Mouse (Mus musculus) cerebellum, postnatal 14 days (tissue): ENCODE measurements around the gene Tmem200c.

Source experiments
- DNase-seq, 2 experiments: peaks; one replicate each; pipeline ENCODE4 v3.0.0; 2021; ENCODE audit warnings: mixed read lengths in 2 of 2

The Tmem200c gene

GRCm38 (mm10) chr17:68826323-68826722 lies at the start of gene Tmem200c:
Tmem200c (plus strand) TSS chr17:68826623.
- DNase-seq: no peak

GRCm38 (mm10) chr17:68793741-68794140 lies 32.7 kb upstream of the Tmem200c start:
- DNase-seq: peak; percentile 29 to 37

DNA sequence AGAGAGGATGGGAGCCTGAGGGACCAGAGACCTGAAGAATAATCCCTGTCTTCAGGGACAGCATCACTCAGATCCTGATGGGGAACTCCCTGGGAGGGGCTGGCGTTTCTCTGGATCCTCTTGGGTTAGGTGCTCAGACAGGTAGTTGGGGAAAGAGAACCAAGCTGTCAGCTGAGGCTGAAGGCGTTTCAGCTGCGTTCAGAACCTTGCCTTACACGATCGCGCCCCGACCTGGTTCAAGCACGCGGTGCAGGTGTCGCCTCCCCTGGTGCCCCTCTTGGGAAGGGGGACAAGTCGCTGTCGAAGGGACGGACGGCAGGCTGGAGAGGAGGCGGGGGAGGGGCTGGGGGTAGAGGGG lies 10.2 kb downstream of the Tmem200c start:
- DNase-seq: peak; percentile 50 to 64

DNA sequence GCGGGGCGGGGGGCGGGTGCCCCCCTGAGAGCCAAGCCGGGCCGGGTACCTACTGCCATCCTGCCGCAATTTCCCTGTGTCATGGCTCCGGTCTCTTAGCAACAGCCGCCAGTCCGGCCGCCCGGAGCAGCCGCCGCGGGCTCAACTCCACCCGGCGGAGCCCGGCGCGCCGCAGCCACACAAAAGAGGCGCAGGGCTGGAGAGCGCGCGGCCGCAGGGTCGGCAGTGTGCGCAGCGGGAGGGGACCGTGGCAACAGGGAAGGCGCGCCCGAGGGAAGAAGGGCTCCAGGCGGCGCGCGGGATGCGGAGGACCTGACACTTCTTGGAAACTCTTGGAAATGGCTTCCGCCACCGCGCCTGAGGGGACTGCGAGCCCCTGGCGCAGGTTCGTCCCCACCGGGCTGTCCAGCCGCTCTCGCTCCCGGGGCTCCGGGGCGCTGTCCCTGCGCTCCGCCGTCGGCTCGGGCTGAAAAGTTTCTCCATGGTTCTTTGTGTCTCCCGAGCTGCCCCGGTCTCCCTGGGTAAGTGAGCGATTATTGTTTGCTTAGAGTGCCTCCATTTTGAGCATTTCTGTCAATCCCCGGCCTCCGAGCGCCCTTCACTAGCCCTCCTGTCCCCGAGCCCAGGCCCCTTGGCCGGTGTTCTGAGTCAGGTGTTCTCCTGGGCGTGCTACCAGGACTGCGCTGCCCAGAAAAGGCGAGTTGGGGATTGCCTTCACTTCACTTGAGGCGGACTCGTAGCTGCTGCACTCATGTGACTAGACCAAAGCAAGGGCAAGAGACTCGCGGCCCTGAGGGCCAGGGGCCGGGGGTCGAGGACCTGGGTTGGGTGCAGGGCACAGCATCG lies 10.8 kb downstream of the Tmem200c start:
- peak; percentile 75 to 79 for DNase-seq

DNA sequence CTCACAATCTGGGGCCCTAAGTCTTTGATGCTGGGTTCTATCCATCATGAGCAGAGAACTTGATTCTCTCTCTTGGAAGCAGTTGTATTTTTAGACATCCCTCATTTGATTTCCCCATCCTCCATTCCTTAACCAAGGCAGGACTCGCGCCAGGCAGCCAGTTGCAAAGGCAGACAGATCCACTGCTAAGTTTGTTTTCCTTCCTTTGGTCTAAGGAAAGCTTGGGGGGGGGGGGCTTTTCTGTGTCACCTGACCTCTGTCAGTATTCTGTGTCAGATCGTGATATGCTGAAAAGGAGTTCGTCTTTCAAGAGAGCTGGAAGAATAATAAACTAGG lies 11.4 kb downstream of the Tmem200c start:
- peak in 1 of 2 experiments; percentile 59 for DNase-seq

GRCm38 (mm10) chr17:68839888-68840571 lies 13.6 kb downstream of the Tmem200c start:
- DNase-seq: peak in 1 of 2 experiments; percentile 35

- peak; percentile 36 to 47 for DNase-seq
Observed at GRCm38 (mm10) chr17:68840572-68840939, 14.1 kb downstream of the Tmem200c start.

- peak; percentile 81 for DNase-seq
Observed at GRCm38 (mm10) chr17:68841097-68841891, 14.9 kb downstream of the Tmem200c start.

GRCm38 (mm10) chr17:68841892-68842252 lies 15.4 kb downstream of the Tmem200c start:
- no peak for DNase-seq

DNA sequence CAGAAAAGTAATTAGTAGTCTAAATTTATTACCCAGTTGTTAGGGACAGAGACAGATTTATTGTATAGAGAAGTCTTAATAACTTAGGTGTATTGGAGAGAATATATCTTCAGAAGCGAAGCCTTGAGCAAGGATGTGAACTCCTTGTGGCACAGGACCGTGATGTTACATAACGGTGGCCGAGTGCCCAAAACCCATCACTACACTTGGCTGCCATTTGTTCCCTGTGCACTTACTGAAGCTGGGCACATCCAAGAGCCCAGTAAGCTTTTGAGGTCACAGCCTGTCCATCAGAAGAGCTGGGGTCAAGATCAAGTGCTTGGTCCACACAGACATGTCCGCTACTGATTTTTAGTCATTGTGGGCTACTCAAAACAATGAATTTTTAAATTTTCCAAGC lies 19.5 kb downstream of the Tmem200c start:
- DNase-seq: peak; percentile 76 to 82

DNA sequence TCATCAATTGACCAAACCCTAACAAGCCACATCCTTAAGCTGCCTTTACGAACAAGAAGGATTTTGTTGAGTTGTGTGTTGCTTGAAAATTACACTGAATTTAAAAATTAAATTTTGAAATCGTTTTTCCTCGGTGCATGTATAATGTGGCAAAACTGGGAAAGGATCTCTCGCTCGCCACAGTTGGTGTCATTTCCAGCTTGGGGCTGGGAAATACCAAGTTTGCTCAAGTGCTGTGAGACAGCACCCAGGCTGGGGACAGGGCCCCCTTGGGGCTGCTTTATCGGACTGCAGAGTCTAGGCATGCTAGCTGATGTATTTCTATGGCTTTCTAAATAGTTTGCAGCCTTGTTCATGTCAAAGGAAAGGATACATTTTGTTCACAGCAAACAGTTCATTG lies 22.3 kb downstream of the Tmem200c start:
- no peak for DNase-seq

- DNase-seq: no peak
Observed at GRCm38 (mm10) chr17:68852171-68852966, 25.9 kb downstream of the Tmem200c start.

- DNase-seq: no peak
Observed at GRCm38 (mm10) chr17:68864175-68864574, 37.8 kb downstream of the Tmem200c start.

- peak; percentile 60 to 76 for DNase-seq
Observed at GRCm38 (mm10) chr17:68868439-68868838, 42.0 kb downstream of the Tmem200c start.

- DNase-seq: no peak
Observed at GRCm38 (mm10) chr17:68874021-68874420, 47.6 kb downstream of the Tmem200c start.

DNA sequence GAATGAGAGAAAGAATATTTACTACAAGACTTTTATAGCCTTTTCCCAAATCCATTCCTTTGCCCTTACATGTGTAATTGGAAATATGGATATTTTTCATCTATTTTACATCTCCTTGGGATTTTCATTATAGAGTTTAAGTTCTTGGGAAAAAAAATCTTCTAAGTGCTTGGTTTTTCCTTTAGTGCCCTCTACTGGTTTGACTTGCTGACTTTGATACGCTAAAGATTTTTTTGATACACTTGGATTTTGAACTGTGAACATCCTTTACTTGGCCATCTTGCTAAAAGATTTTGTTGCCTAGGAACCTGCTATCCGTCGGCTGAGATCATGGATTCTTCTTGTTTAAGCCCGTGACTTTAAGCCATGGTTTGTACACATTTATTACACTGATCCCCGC lies 48.8 kb downstream of the Tmem200c start:
- no peak for DNase-seq

- peak; percentile 48 to 59 for DNase-seq
Observed at GRCm38 (mm10) chr17:68875917-68876495, 49.6 kb downstream of the Tmem200c start.

DNA sequence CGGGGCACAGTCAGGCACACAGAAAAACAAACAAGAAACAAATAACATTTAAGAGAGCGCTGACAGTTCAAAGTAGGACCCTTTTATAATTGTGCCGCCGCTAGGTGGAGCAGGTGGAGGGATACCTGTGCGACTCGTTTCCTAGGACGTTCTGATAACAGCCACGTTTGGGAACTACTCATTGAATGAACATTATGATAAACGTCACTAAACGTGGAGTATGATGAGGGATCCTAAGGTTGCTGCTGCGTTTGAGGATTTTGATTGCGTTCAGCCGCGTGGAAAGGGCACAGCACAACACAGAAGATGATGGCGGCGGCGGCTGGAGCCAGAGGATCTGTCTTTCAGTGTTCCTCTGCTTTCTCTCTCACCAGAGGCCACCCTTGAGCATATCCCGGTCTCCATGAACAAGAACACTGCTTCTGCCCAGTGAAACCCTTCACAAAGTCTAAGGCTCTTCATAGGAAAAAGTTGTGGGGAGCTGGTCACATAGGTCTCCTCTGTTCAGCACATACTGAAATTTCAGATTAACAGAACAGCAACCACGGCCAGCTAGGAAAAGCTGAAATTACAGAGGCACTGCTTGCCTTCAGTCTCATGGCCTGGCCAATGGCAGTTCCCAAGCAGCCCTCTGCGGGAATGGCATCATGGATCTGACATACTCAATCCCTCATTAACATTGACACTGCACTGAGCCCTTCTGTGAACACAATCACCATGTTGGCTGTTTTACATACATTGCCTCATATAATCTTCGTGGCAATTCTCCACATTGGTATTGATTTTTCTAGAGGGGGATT lies 55.5 kb downstream of the Tmem200c start:
- peak; percentile 84 to 88 for DNase-seq

DNA sequence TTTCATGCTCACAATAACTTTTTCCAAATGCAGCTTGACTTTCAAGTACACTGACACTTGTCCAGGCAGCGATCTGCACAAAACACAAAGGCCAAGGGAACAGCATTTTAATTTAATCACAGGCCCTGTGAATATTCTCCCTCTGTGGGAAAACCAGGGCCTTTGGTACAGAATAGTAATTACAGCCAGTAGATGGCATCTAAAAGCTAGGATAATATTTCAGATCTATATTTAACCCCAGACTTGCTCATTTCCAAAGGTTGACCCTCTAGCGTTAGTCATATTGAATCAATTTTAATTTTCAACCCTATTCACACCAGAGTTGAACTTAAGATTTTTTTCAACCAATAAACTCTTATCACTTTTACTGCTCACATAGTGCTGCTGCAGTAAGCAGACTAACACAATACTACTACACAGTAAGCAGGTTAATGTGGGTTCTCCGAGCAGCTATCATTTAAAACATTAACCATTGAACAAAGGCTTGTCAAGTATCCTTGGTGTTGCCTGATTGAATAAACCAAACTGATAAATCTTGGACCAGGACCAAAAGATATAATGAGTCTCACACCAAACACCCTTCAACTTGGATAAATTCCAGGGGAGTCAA lies 57.2 kb downstream of the Tmem200c start:
- DNase-seq: peak in 1 of 2 experiments; percentile 26

- no peak for DNase-seq
Observed at GRCm38 (mm10) chr17:68890672-68891071, 64.2 kb downstream of the Tmem200c start.
